Mouse (Mus musculus) midbrain, postnatal 0 days (tissue): ENCODE measurements at regions not wholly inside any gene's neighbourhood (a gene's known extent, or its start where the extent isn't known, plus 50 kb on each side); places are given as distances from the start of the nearest gene placed in this dataset.

ENCODE experiments used
- ATAC-seq: fragments of 200-750 bp; cut with Nextera tagmentation; 2 replicates; pipeline ENCODE4 v1.8.0; 2017; ENCODE audit warnings: moderate number of reproducible peaks, mild to moderate bottlenecking, moderate TSS enrichment, moderate library complexity; ENCODE audit not compliant: low FRiP score
- DNase-seq: peaks from one replicate; pipeline ENCODE4 v3.0.0-alpha.2; 2015; ENCODE audit warnings: low spot score
- H3K27ac ChIP-seq: fragments of 300-500 bp; sonication (generic); 2 replicates; pipeline ENCODE4 v1.5.1; 2014; ENCODE audit warnings: low read depth, mild to moderate bottlenecking, low read length, mixed read lengths
- H3K27me3 ChIP-seq: fragments of 300-500 bp; sonication (generic); 2 replicates; pipeline ENCODE4 v1.6.1; 2014; ENCODE audit warnings: low read length, control low read depth, mixed read lengths; ENCODE audit not compliant: insufficient read depth
- H3K36me3 ChIP-seq: fragments of 300-500 bp; sonication (generic); 2 replicates; pipeline ENCODE4 v1.6.1; 2014; ENCODE audit warnings: low read length, control low read depth, mixed read lengths; ENCODE audit not compliant: insufficient read depth
- H3K4me1 ChIP-seq: fragments of 300-500 bp; sonication (generic); 2 replicates; pipeline ENCODE4 v1.6.1; 2014; ENCODE audit warnings: mild to moderate bottlenecking, control low read depth, antibody characterized with exemption, low read length, mixed read lengths; ENCODE audit not compliant: insufficient read depth
- H3K4me2 ChIP-seq: fragments of 300-500 bp; sonication (generic); 2 replicates; pipeline ENCODE4 v1.6.1; 2014; ENCODE audit warnings: low read depth, mild to moderate bottlenecking, low read length, mixed read lengths; ENCODE audit not compliant: poor library complexity, severe bottlenecking
- H3K4me3 ChIP-seq: fragments of 300-500 bp; sonication (generic); 2 replicates; pipeline ENCODE4 v1.5.1; 2014; ENCODE audit warnings: low read depth, mild to moderate bottlenecking, low read length, moderate library complexity
- H3K9ac ChIP-seq: fragments of 300-500 bp; sonication (generic); replicated peaks from 2 replicates; pipeline ENCODE4 v1.6.1; 2014; ENCODE audit warnings: mild to moderate bottlenecking, low read length, moderate library complexity, mixed read lengths; ENCODE audit not compliant: poor library complexity, severe bottlenecking
- H3K9me3 ChIP-seq: fragments of 300-500 bp; sonication (generic); 2 replicates; pipeline ENCODE4 v1.6.1; 2016; ENCODE audit warnings: low read length, control low read depth
- CTCF ChIP-seq: IDR thresholded peaks from 2 replicates; pipeline ENCODE4 v1.5.1; 2016; ENCODE audit warnings: antibody characterized with exemption, mild to moderate bottlenecking
- WGBS: fragments of 180-500 bp; shearing (Covaris S2); extraction: QIAGEN DNeasy Blood & Tissue Kit; methylation state at CpG from one replicate; pipeline ENCODE4 v1.1.7; 2014; 5-methylcytosine and 5-hydroxymethylcytosine counted together

GRCm38 (mm10) chr6:59142050-59142449, 66.6 kb upstream of the Tigd2 start:
- Histone ChIP-seq H3K4me1 (no peaks in the 10 kb centered on the region), H3K36me3 (no peaks in the 10 kb centered on the region), H3K27ac (no peak overlapping the region), H3K4me3 (no peak overlapping the region), H3K27me3 (no peaks in the 10 kb centered on the region), H3K4me2 (no peak overlapping the region), H3K9me3 (no peaks in the 10 kb centered on the region), H3K9ac (no peak overlapping the region)
- TF ChIP-seq CTCF = no peak
- no peak for ATAC-seq
- no peak for DNase-seq

- 37% methylated on average over 1 of the region's 1 CpGs for WGBS
- no peak for ATAC-seq
- TF ChIP-seq CTCF = no peak
- H3K27ac ChIP-seq = no peak overlapping the region
- no peak overlapping the region for H3K9ac ChIP-seq
- no peaks in the 10 kb centered on the region for H3K9me3 ChIP-seq
- no peak for DNase-seq
- H3K4me2 ChIP-seq = no peak overlapping the region
- no peaks in the 10 kb centered on the region for H3K4me1 ChIP-seq
- no peaks in the 10 kb centered on the region for H3K36me3 ChIP-seq
- no peak overlapping the region for H3K4me3 ChIP-seq
- H3K27me3 ChIP-seq = no peaks in the 10 kb centered on the region
Observed at GRCm38 (mm10) chr6:59147421-59147820, 61.2 kb upstream of the Tigd2 start.

GRCm38 (mm10) chr6:59155636-59156035, 53.0 kb upstream of the Tigd2 start:
- H3K9ac ChIP-seq = no peak overlapping the region
- no peak overlapping the region for H3K4me2 ChIP-seq
- no peak overlapping the region for H3K27ac ChIP-seq
- no peaks in the 10 kb centered on the region for H3K9me3 ChIP-seq
- no peak for TF ChIP-seq CTCF
- H3K4me1 ChIP-seq = no peaks in the 10 kb centered on the region
- no peaks in the 10 kb centered on the region for H3K27me3 ChIP-seq
- H3K4me3 ChIP-seq = no peak overlapping the region
- DNase-seq (no peak), ATAC-seq (0 out of 2 replicates have a peak, but pooled peaks have one; percentile 41)
- WGBS = 78% methylated on average over 1 of the region's 1 CpGs
- H3K36me3 ChIP-seq = no peaks in the 10 kb centered on the region
